In the genomic region with DNA sequence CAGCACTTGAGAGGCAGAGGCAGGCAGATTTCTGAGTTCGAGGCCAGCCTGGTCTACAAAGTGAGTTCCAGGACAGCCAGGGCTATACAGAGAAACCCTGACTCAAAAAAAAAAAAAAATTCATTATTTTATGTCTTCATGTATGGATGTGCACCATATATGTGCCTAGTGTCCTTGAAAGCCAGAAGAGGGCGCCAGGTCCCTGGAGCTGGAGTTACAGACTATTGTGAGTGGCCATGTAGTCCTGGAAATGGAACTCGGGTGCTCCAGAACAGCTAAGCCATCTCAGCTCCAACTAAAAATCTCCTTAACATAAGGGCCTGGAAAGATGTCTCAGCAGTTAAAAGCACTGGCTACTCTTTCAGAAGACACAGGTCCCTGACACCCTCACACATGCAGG, we compare ENCODE assay signal across 1 mouse cellular context.
TF ChIP-seq lines count a peak whose summit lies in the region.

No protein-coding gene starts in this region.

TF ChIP-seq in CH12.LX, 34 proteins besides CTCF, POLR2A, EP300 and RAD21:
- TF ChIP-seq HCFC1 (IDR thresholded peaks at IDR 0.05; ENCODE audit: low read depth, low read length) (no peak), ZNF384 (IDR thresholded peaks at IDR 0.05; ENCODE audit: low read depth, low read length) (peak; percentile 65)
